Mouse (Mus musculus) heart, postnatal 0 days (tissue): ENCODE data around the gene Ninl.

Source experiments
- CTCF ChIP-seq: IDR thresholded peaks from 2 replicates; pipeline ENCODE4 v1.5.1; 2016; ENCODE audit warnings: antibody characterized with exemption, control low read depth, low read depth
- EP300 ChIP-seq: IDR thresholded peaks from 2 replicates; pipeline ENCODE4 v1.6.1; 2016; ENCODE audit warnings: antibody characterized with exemption, low read depth

- TF ChIP-seq CTCF (no peak), EP300 (no peak)
These were observed 117.5 kb downstream of the Ninl start for GRCm38 (mm10) chr2:150921697-150922096.
